Mouse (Mus musculus): ENCODE data around the gene Ppm1m. TPM values are rescaled to one million over a fixed set of nuclear protein-coding genes. Genes with fewer than 3 reads are reported as not detected.
A peak's percentile ranks its signal among the peaks of the same experiment; 100 is the strongest.
"Not testable (repeated sequence)": the region's sequence is repeated elsewhere in the genome, so short reads cannot be mapped to it uniquely, and the experiment has no call there.

Gene Ppm1m
- total and polyA plus RNA-seq, 2 experiments = 13.7 to 22.7 TPM

DNA sequence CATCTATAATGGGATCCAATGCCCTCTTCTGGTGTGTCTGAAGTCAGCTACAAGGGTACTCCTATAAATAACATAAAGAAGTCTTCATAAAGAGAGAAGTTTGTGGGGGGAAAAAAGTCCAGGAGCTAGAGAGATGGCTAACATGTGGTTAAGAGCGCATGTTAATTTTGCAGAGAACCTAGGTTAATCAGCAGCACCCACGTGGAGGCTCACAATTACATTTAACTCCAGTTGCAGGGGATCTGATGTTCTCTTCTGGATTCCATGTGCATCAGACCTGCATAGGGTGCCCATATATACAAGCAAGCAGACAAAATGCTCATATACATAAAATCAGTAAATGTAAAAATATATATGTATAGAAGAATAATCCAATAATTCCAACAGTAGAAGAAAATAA lies 26.2 kb downstream of the Ppm1m start:
- 38% methylated on average over 2 of the region's 2 CpGs for WGBS
- Histone ChIP-seq H3K9ac (ENCODE audit: low read depth, low read length) (no peak overlapping the region), H3K4me3 (ENCODE audit: insufficient read depth, low read depth, low read length) (no peak overlapping the region)

DNA sequence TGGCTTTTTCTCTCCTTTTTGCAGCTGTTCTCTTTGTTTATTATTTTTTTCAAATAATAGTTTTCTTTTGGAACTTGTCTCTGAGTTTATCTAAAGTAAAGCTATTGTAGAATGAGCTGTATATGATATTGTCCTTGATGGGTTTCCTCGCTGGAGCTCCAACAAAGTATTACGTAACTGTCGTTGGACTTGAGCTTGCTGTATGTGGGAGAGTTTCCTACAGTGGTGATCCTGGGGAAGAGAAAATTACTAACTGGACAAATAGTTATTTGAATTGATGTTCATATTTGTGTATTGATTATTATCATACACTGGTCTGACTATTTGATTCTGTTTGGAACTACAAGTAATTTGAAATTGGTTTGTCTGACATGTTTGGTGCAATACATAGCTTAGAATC lies 27.0 kb downstream of the Ppm1m start:
- 2% methylated on average over 3 of the region's 3 CpGs for WGBS

More for the DNA sequence above, 26.2 kb downstream of the Ppm1m start:
- Histone ChIP-seq H3K27ac (replicated peaks; ENCODE audit: insufficient read depth, low read depth, low read length) (no peak overlapping the region), H3K79me2 (ENCODE audit: control insufficient read depth, insufficient read depth, low read length) (peaks cover 25% of the 10 kb centered on the region), H3K36me3 (ENCODE audit: control insufficient read depth, insufficient read depth, low read length) (peaks cover 21% of the 10 kb centered on the region), H3K27me3 (ENCODE audit: control insufficient read depth, insufficient read depth, low read length) (no peaks in the 10 kb centered on the region), H3K4me1 (ENCODE audit: control insufficient read depth, insufficient read depth, low read length) (peaks cover 14% of the 10 kb centered on the region)
- TF ChIP-seq CTCF (IDR thresholded peaks at IDR 0.05; ENCODE audit: low read depth, low read length) (no peak), POLR2A (IDR thresholded peaks at IDR 0.05; ENCODE audit: extremely low read depth, insufficient read depth, low read length) (no peak)
- DNase-seq (ENCODE audit: extremely low read depth, low read depth, low spot score) = no peak

DNA sequence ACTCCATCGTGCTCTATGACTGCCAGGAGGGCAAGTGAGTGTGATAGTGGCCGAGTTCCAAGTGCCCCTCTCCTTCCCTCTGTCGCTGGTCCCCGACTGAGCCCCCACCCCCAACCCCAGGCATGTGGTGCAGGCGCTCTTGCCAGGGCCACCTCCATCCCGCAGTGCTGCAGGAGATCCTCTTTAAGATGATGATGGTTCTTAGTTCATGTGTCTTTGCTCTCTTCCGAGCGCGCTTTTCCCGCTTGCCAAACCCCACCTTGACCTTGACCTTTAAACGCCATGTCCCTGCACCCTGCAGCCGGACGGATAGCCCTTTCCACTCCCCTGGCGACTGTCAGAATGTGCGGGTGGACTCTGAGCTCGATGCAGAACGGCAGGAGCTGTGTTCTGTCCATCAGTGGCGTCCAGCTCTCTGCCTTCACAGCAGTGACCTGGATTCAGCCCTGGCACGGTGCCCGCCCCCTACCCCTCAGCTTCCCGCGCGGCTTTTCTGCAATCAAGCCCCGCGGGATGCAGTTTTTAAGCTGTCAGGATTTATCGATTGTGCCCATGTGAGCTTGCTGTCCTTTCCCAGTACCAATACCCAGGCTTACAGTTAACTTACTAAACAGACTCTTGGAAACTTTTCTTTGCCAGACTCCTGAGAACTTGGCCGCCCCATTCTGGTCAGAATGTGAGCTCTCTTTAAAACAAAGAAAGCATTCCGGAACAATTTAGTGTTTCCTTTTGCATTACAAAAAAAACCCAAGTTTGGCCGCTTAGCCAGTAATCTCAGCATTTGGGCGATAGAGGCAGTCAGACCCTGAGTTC lies 28.0 kb downstream of the Ppm1m start:
- peak; percentile 92 for DNase-seq (ENCODE audit: extremely low read depth, low read depth, low spot score)
- H3K4me1 ChIP-seq (ENCODE audit: control insufficient read depth, insufficient read depth, low read length) = peaks cover 14% of the 10 kb centered on the region
- H3K4me3 ChIP-seq (ENCODE audit: insufficient read depth, low read depth, low read length) = peak overlapping the region; percentile 95
- H3K79me2 ChIP-seq (ENCODE audit: control insufficient read depth, insufficient read depth, low read length) = peaks cover 15% of the 10 kb centered on the region
- peak overlapping the region; percentile 98 for H3K9ac ChIP-seq (ENCODE audit: low read depth, low read length)
- H3K27ac ChIP-seq (replicated peaks; ENCODE audit: insufficient read depth, low read depth, low read length) = peak overlapping the region; percentile 97
- under 1% methylated on average over 30 of the region's 30 CpGs for WGBS
- H3K36me3 ChIP-seq (ENCODE audit: control insufficient read depth, insufficient read depth, low read length) = peaks cover 4% of the 10 kb centered on the region
- TF ChIP-seq POLR2A (IDR thresholded peaks at IDR 0.05; ENCODE audit: extremely low read depth, insufficient read depth, low read length) = peak; percentile 50
- no peak for TF ChIP-seq CTCF (IDR thresholded peaks at IDR 0.05; ENCODE audit: low read depth, low read length)
- H3K27me3 ChIP-seq (ENCODE audit: control insufficient read depth, insufficient read depth, low read length) = no peaks in the 10 kb centered on the region

More for the DNA sequence above, 27.0 kb downstream of the Ppm1m start:
- DNase-seq (ENCODE audit: extremely low read depth, low read depth, low spot score) = peak; percentile 68
- Histone ChIP-seq H3K27me3 (ENCODE audit: control insufficient read depth, insufficient read depth, low read length) (no peaks in the 10 kb centered on the region), H3K9ac (ENCODE audit: low read depth, low read length) (no peak overlapping the region), H3K36me3 (ENCODE audit: control insufficient read depth, insufficient read depth, low read length) (peaks cover 13% of the 10 kb centered on the region), H3K27ac (replicated peaks; ENCODE audit: insufficient read depth, low read depth, low read length) (no peak overlapping the region), H3K4me1 (ENCODE audit: control insufficient read depth, insufficient read depth, low read length) (peaks cover 14% of the 10 kb centered on the region), H3K79me2 (ENCODE audit: control insufficient read depth, insufficient read depth, low read length) (peaks cover 19% of the 10 kb centered on the region), H3K4me3 (ENCODE audit: insufficient read depth, low read depth, low read length) (peak overlapping the region; percentile 36; the same call in 1 of the 2 replicates)
- TF ChIP-seq CTCF (IDR thresholded peaks at IDR 0.05; ENCODE audit: low read depth, low read length) (no peak), POLR2A (IDR thresholded peaks at IDR 0.05; ENCODE audit: extremely low read depth, insufficient read depth, low read length) (no peak)

DNA sequence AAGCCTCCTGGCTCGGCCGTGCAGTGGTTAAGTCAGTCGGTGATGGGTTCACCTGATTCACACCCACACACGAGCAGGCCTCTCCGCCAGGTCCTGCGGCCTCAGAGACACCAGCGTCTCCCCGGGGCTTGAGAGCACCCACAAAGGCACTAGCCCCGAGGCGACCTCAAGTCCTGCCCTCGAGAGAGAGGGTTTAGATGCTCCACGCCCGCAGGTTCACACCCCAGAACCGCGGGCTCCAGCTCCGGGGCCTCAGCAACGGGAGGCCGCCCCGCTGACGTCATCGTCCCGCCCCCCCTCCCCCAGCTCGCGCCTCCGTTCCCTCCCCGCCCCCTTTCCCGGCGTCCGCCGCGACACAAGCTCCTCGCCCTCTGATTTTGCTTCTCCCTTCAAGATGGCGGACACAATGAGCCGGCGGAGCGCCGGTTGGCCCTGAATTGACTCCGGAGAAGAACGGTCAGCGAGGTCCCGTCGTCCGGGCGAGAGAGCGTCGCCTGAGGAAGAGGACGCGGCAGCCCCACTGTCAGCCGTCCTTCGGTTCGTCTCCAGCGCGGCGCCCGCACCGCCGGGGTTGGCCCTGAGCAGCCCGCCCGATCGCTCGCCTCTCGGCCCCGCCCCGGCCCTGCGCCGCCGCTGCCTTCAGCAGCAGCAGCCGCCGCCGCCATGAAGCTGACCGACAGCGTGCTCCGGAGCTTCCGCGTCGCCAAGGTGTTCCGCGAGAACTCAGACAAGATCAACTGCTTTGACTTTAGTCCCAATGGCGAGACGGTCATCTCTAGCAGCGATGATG lies 28.8 kb downstream of the Ppm1m start, which contains the start of gene Wdr82:
Wdr82 (plus strand) TSS at position 373 of the 790 bp plus-strand sequence.
- under 1% methylated on average over 79 of the region's 81 CpGs for WGBS
- peak; percentile 73 for DNase-seq (ENCODE audit: extremely low read depth, low read depth, low spot score)
- Histone ChIP-seq H3K79me2 (ENCODE audit: control insufficient read depth, insufficient read depth, low read length) (peaks cover 12% of the 10 kb centered on the region), H3K36me3 (ENCODE audit: control insufficient read depth, insufficient read depth, low read length) (no peaks in the 10 kb centered on the region), H3K27me3 (ENCODE audit: control insufficient read depth, insufficient read depth, low read length) (no peaks in the 10 kb centered on the region), H3K4me1 (ENCODE audit: control insufficient read depth, insufficient read depth, low read length) (peaks cover 14% of the 10 kb centered on the region), H3K27ac (replicated peaks; ENCODE audit: insufficient read depth, low read depth, low read length) (peak within 1 kb of the TSS; percentile 97), H3K4me3 (ENCODE audit: insufficient read depth, low read depth, low read length) (peak within 1 kb of the TSS; percentile 95), H3K9ac (ENCODE audit: low read depth, low read length) (peak within 1 kb of the TSS; percentile 98)
- TF ChIP-seq CTCF (IDR thresholded peaks at IDR 0.05; ENCODE audit: low read depth, low read length) (no peak), POLR2A (IDR thresholded peaks at IDR 0.05; ENCODE audit: extremely low read depth, insufficient read depth, low read length) (peak; percentile 92)

DNA sequence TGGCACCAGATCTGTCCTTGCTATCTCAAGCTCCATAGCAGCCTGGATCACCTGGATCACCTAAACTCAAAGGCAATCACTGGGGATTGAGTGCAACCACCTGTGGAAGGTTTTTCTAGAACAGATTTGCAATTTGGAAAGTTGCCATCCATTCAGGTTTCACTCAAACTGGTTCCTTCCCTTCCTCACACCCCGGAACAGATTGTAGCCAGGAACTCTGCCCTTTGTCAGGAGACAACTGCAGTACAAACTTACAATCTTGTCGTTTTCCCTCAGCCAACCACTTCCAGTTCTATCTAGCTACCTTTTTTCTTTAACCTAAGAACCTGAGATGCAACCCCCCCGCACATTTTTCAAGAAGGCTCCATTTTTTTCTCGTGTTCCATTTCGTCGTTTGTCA lies 29.6 kb downstream of the Ppm1m start:
- Histone ChIP-seq H3K4me3 (ENCODE audit: insufficient read depth, low read depth, low read length) (no peak overlapping the region), H3K27ac (replicated peaks; ENCODE audit: insufficient read depth, low read depth, low read length) (peak overlapping the region; percentile 87; the same call in 1 of the 2 replicates), H3K4me1 (ENCODE audit: control insufficient read depth, insufficient read depth, low read length) (peaks cover 14% of the 10 kb centered on the region), H3K27me3 (ENCODE audit: control insufficient read depth, insufficient read depth, low read length) (no peaks in the 10 kb centered on the region), H3K36me3 (ENCODE audit: control insufficient read depth, insufficient read depth, low read length) (no peaks in the 10 kb centered on the region), H3K9ac (ENCODE audit: low read depth, low read length) (no peak overlapping the region), H3K79me2 (ENCODE audit: control insufficient read depth, insufficient read depth, low read length) (peaks cover 12% of the 10 kb centered on the region)
- WGBS = 30% methylated on average over 6 of the region's 6 CpGs
- no peak for DNase-seq (ENCODE audit: extremely low read depth, low read depth, low spot score)
- TF ChIP-seq CTCF (IDR thresholded peaks at IDR 0.05; ENCODE audit: low read depth, low read length) = no peak
- TF ChIP-seq POLR2A (IDR thresholded peaks at IDR 0.05; ENCODE audit: extremely low read depth, insufficient read depth, low read length) = no peak

DNA sequence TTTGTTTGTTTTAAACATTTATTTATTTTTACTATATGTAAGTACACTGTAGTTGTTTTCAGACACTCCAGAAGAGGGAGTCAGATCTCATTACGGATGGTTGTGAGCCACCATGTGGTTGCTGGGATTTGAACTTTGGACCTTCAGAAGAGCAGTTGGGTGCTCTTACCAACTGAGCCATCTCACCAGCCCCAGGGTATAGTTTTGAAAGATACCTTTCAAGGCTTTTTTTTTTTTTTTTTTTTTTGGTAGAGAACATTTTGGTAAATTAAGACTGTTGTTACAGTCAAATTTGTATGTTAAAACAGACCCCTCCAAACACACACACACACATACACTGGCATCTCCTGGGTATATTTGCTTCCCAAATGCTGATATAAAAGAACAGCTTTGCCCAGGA lies 30.5 kb downstream of the Ppm1m start:
- not testable (repeated sequence) for H3K79me2 ChIP-seq (ENCODE audit: control insufficient read depth, insufficient read depth, low read length); DNase-seq (ENCODE audit: extremely low read depth, low read depth, low spot score); H3K4me3 ChIP-seq (ENCODE audit: insufficient read depth, low read depth, low read length); H3K36me3 ChIP-seq (ENCODE audit: control insufficient read depth, insufficient read depth, low read length); H3K9ac ChIP-seq (ENCODE audit: low read depth, low read length); H3K27ac ChIP-seq (replicated peaks; ENCODE audit: insufficient read depth, low read depth, low read length); H3K27me3 ChIP-seq (ENCODE audit: control insufficient read depth, insufficient read depth, low read length)
- H3K4me1 ChIP-seq (ENCODE audit: control insufficient read depth, insufficient read depth, low read length) = peaks cover 11% of the 10 kb centered on the region
- 25% methylated on average over 1 of the region's 1 CpGs for WGBS

All from liver, adult 2 months (tissue).